Mouse (Mus musculus) gastrocnemius, postnatal 25 days (tissue): ENCODE data around the gene Ccdc61. TPM values are rescaled to one million over a fixed set of nuclear protein-coding genes. Genes with fewer than 3 reads are reported as not detected.

Experiments
- DNase-seq: peaks from one replicate; pipeline ENCODE4 v3.0.0; 2022
- long read RNA-seq, 2 experiments: library from polyadenylated mRNA; stranded (forward); transcript quantifications; one replicate each; pipeline ENCODE4 v2.0.0; 2021
- total RNA-seq, 2 experiments: library from RNA; stranded (reverse); gene quantifications; 1 replicate in 1 of 2; 2 replicates in 1 of 2; pipeline ENCODE4 v1.2.3; 2021

The Ccdc61 gene
- 1 to 10 TPM; 5.2 to 6.5 TPM for total RNA-seq
- long read RNA-seq, experiment 1, partial matches to known transcripts: 0 of 4 reads
- long read RNA-seq, experiment 1, other reads (novel, unspliced or antisense): 2 of 4 reads
- long read RNA-seq, experiment 2, partial matches to known transcripts: 0 of 10 reads
- long read RNA-seq, experiment 2, other reads (novel, unspliced or antisense): 6 of 10 reads

GRCm38 (mm10) chr7:18910241-18910831 is at the start of gene Ccdc61:
TSS of gene Ccdc61 (minus strand) at chr7:18910415.
- peak; percentile 97 for DNase-seq

GRCm38 (mm10) chr7:18959446-18959845 is 49.2 kb upstream of the Ccdc61 start:
- no peak for DNase-seq

GRCm38 (mm10) chr7:18958384-18958766 is 48.2 kb upstream of the Ccdc61 start:
- no peak for DNase-seq

GRCm38 (mm10) chr7:18957569-18958383 is 47.6 kb upstream of the Ccdc61 start:
- peak; percentile 67 for DNase-seq

- no peak for DNase-seq
These were observed 41.2 kb upstream of the Ccdc61 start for GRCm38 (mm10) chr7:18951397-18951796.

GRCm38 (mm10) chr7:18950523-18951315 is 40.5 kb upstream of the Ccdc61 start:
- no peak for DNase-seq

- no peak for DNase-seq
These were observed 39.7 kb upstream of the Ccdc61 start for GRCm38 (mm10) chr7:18949781-18950522.

- peak; percentile 45 for DNase-seq
These were observed 37.9 kb upstream of the Ccdc61 start for GRCm38 (mm10) chr7:18948151-18948550.

GRCm38 (mm10) chr7:18942815-18943214 is 32.6 kb upstream of the Ccdc61 start:
- no peak for DNase-seq

GRCm38 (mm10) chr7:18942376-18942775 is 32.2 kb upstream of the Ccdc61 start:
- DNase-seq: no peak

GRCm38 (mm10) chr7:18927759-18928158 is 17.5 kb upstream of the Ccdc61 start:
- DNase-seq: peak; percentile 50

- DNase-seq: no peak
These were observed 16.7 kb upstream of the Ccdc61 start for GRCm38 (mm10) chr7:18926911-18927310.

GRCm38 (mm10) chr7:18926041-18926790 is 16.0 kb upstream of the Ccdc61 start:
- peak; percentile 28 for DNase-seq

GRCm38 (mm10) chr7:18925162-18925938 is 15.1 kb upstream of the Ccdc61 start, which contains the start of gene Nova2:
TSS of gene Nova2 (plus strand) at chr7:18925888.
- DNase-seq: peak; percentile 77

- DNase-seq: no peak
These were observed 14.1 kb upstream of the Ccdc61 start for GRCm38 (mm10) chr7:18924321-18924720.

GRCm38 (mm10) chr7:18923711-18924191 is 13.5 kb upstream of the Ccdc61 start:
- no peak for DNase-seq

- no peak for DNase-seq
These were observed 13.1 kb upstream of the Ccdc61 start for GRCm38 (mm10) chr7:18923267-18923666.

- DNase-seq: no peak
These were observed 12.6 kb upstream of the Ccdc61 start for GRCm38 (mm10) chr7:18922807-18923206.

- peak; percentile 58 for DNase-seq
These were observed 10.9 kb upstream of the Ccdc61 start for GRCm38 (mm10) chr7:18921069-18921468.

GRCm38 (mm10) chr7:18917931-18918330 is 7.7 kb upstream of the Ccdc61 start:
- DNase-seq: no peak
